Mouse (Mus musculus) lung, postnatal 14 days (tissue): ENCODE data around the gene St7.
"Not testable (repeated sequence)": the region's sequence is repeated elsewhere in the genome, so short reads cannot be mapped to it uniquely, and the experiment has no call there.

ENCODE experiments used
- DNase-seq: peaks from one replicate; pipeline ENCODE4 v3.0.0; 2021

St7 gene

GRCm38 (mm10) chr6:17692647-17693046 is at the start of gene St7:
TSS of gene St7 (plus strand) at chr6:17692933.
- no peak for DNase-seq

GRCm38 (mm10) chr6:17646107-17646506 is 46.6 kb upstream of the St7 start:
- DNase-seq = no peak

GRCm38 (mm10) chr6:17652132-17652531 is 40.6 kb upstream of the St7 start:
- no peak for DNase-seq

- DNase-seq = no peak
Measured at GRCm38 (mm10) chr6:17655080-17655479, 37.7 kb upstream of the St7 start.

GRCm38 (mm10) chr6:17657308-17657707 is 35.4 kb upstream of the St7 start:
- DNase-seq = no peak

GRCm38 (mm10) chr6:17665348-17665747 is 27.4 kb upstream of the St7 start:
- no peak for DNase-seq

GRCm38 (mm10) chr6:17666024-17666423 is 26.7 kb upstream of the St7 start:
- no peak for DNase-seq

GRCm38 (mm10) chr6:17667813-17668212 is 24.9 kb upstream of the St7 start:
- no peak for DNase-seq

- no peak for DNase-seq
Measured at GRCm38 (mm10) chr6:17668334-17668733, 24.4 kb upstream of the St7 start.

GRCm38 (mm10) chr6:17669826-17670225 is 22.9 kb upstream of the St7 start:
- DNase-seq = no peak

GRCm38 (mm10) chr6:17675019-17675756 is 17.5 kb upstream of the St7 start:
- peak; percentile 67 for DNase-seq

- no peak for DNase-seq
Measured at GRCm38 (mm10) chr6:17677008-17677407, 15.7 kb upstream of the St7 start.

GRCm38 (mm10) chr6:17680266-17680925 is 12.3 kb upstream of the St7 start:
- no peak for DNase-seq

GRCm38 (mm10) chr6:17681810-17682209 is 10.9 kb upstream of the St7 start:
- DNase-seq = no peak

- no peak for DNase-seq
Measured at GRCm38 (mm10) chr6:17688676-17689075, 4.1 kb upstream of the St7 start.

- peak; percentile 71 for DNase-seq
Measured at GRCm38 (mm10) chr6:17693726-17694549, 1.2 kb downstream of the St7 start.

GRCm38 (mm10) chr6:17694550-17694951 is 1.8 kb downstream of the St7 start:
- DNase-seq = peak; percentile 78

GRCm38 (mm10) chr6:17696321-17696734 is 3.6 kb downstream of the St7 start:
- peak; percentile 70 for DNase-seq

- no peak for DNase-seq
Measured at GRCm38 (mm10) chr6:17700936-17701612, 8.3 kb downstream of the St7 start.

GRCm38 (mm10) chr6:17704038-17704437 is 11.3 kb downstream of the St7 start:
- DNase-seq = not testable (repeated sequence)

- DNase-seq = no peak
Measured at GRCm38 (mm10) chr6:17705973-17706372, 13.2 kb downstream of the St7 start.

- DNase-seq = no peak
Measured at GRCm38 (mm10) chr6:17718978-17719377, 26.2 kb downstream of the St7 start.

- no peak for DNase-seq
Measured at GRCm38 (mm10) chr6:17719423-17719822, 26.7 kb downstream of the St7 start.
